Mouse (Mus musculus): ENCODE measurements around the gene Itprid2.

DNA sequence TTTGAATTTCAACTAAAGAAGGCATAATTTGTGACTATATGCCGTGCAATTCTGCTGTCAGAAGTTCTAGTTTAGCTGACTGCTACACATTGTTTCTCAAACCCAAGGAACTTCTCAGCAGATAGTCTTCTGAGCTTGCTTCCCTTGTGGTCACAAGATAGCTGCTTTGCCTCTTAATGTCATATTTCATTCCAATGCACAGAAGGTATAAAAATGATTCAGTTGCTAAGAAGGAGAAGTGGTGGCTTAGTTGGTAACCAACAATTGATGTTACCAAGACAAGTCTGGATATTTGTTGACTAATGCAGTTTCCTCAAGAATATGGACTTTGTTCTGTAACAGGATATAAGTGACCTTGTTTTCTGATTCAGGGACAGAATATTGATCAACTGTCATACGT lies 17.0 kb upstream of the Itprid2 start:
- TF ChIP-seq CTCF (IDR thresholded peaks at IDR 0.05; ENCODE audit: low read depth) (no peak), EP300 (IDR thresholded peaks at IDR 0.05; ENCODE audit: low read depth) (no peak)

Data from liver, embryonic 14.5 days (tissue).